18 mouse cellular contexts compared by ENCODE assay signal in genomic region chr10:76132506-76132905, GRCm38 (mm10). TPM values are rescaled to one million over a fixed set of nuclear protein-coding genes. Genes with fewer than 3 reads are reported as not detected.
"Had no signal": no experiment of that assay in that cellular context is flagged by ENCODE, and none has a peak within 500 bp of the region (broad histone marks: within the 10 kb centered on the region; RNA-seq: fewer than 3 reads in every experiment).

No protein-coding gene starts in this region.

- H3K27ac ChIP-seq: kidney, embryonic 15.5 days; limb, embryonic 12.5 days; liver, embryonic 13.5 days; lung, embryonic 15.5 days; macrophage; midbrain, embryonic 12.5 days; stomach, postnatal 0 days had no signal

- H3K4me3 ChIP-seq: kidney, embryonic 15.5 days; limb, embryonic 12.5 days; liver, embryonic 13.5 days; lung, embryonic 15.5 days; megakaryocyte, embryonic 14.5 days; midbrain, embryonic 12.5 days had no signal

- H3K9ac ChIP-seq: kidney, embryonic 15.5 days; limb, embryonic 12.5 days; liver, embryonic 13.5 days; liver, postnatal 0 days; lung, embryonic 15.5 days; midbrain, embryonic 12.5 days had no signal

- H3K36me3 ChIP-seq: kidney, embryonic 15.5 days; limb, embryonic 12.5 days; liver, embryonic 13.5 days; lung, embryonic 15.5 days; midbrain, embryonic 12.5 days had no signal

- ATAC-seq: liver, postnatal 0 days had no signal

- H3K27me3 ChIP-seq: kidney, embryonic 15.5 days; limb, embryonic 12.5 days; liver, embryonic 13.5 days; lung, embryonic 15.5 days; megakaryocyte, embryonic 14.5 days; midbrain, embryonic 12.5 days had no signal

- H3K4me2 ChIP-seq: kidney, embryonic 15.5 days; limb, embryonic 12.5 days; liver, embryonic 13.5 days; lung, embryonic 15.5 days; midbrain, embryonic 12.5 days had no signal

- H3K9me3 ChIP-seq: kidney, embryonic 15.5 days; limb, embryonic 12.5 days; liver, embryonic 13.5 days; lung, embryonic 15.5 days; megakaryocyte, embryonic 14.5 days; midbrain, embryonic 12.5 days had no signal

- DNase-seq: kidney, adult 2 months; kidney, postnatal 14 days; liver; liver, embryonic 13.5 days; liver, postnatal 0 days; lung, postnatal 14 days; thymus, adult 18-20 months; thymus, postnatal 14 days had no signal

- H3K4me1 ChIP-seq: kidney, embryonic 15.5 days; limb, embryonic 12.5 days; liver, embryonic 13.5 days; lung, embryonic 15.5 days; megakaryocyte, embryonic 14.5 days; midbrain, embryonic 12.5 days had no signal

RNA-seq across cellular contexts. Expression of gene Slc5a4a, which starts 14.7 kb away (rescaled TPM):
- total RNA-seq: layer of hippocampus, postnatal 25 days; left cerebral cortex, adult 8-10 months; left cerebral cortex, postnatal 36 days had no signal
- polyA plus RNA-seq: kidney, adult 2 months; kidney, embryonic 15.5 days; limb, embryonic 12.5 days; liver, embryonic 13.5 days; liver, postnatal 0 days; lung, embryonic 15.5 days; macrophage; midbrain, embryonic 12.5 days; stomach, postnatal 0 days had no signal

RNA-seq across cellular contexts. Expression of gene Slc5a4b, which starts 21.7 kb away (rescaled TPM):
- total RNA-seq: layer of hippocampus, postnatal 25 days; left cerebral cortex, postnatal 36 days had no signal
- polyA plus RNA-seq: limb, embryonic 12.5 days; liver, postnatal 0 days; lung, embryonic 15.5 days; macrophage; midbrain, embryonic 12.5 days had no signal
